Mouse (Mus musculus): ENCODE data around the gene Fam57a. TPM values are rescaled to one million over a fixed set of nuclear protein-coding genes. Genes with fewer than 3 reads are reported as not detected.

The Fam57a gene
- polyA plus RNA-seq, 1 experiment from 2014 or later: 22.8 TPM

GRCm38 (mm10) chr11:76253145-76253917 is 73.9 kb downstream of the Fam57a start:
- no peak overlapping the region for H3K4me3 ChIP-seq
- no peaks in the 10 kb centered on the region; the same call in 1 of the 2 replicates for H3K4me1 ChIP-seq
- H3K9ac ChIP-seq: no peak overlapping the region
- H3K36me3 ChIP-seq: peaks cover 51% of the 10 kb centered on the region
- WGBS: 38% methylated on average over 5 of the region's 5 CpGs
- H3K4me2 ChIP-seq: no peak overlapping the region
- H3K27me3 ChIP-seq (replicated peaks): no peaks in the 10 kb centered on the region
- H3K27ac ChIP-seq (replicated peaks): no peak overlapping the region
- H3K9me3 ChIP-seq: no peaks in the 10 kb centered on the region
- no peak for ATAC-seq (ENCODE audit: extremely low read depth, insufficient number of reproducible peaks, low FRiP score, low TSS enrichment)

GRCm38 (mm10) chr11:76253918-76254264 is 74.4 kb downstream of the Fam57a start:
- Histone ChIP-seq H3K27ac (replicated peaks) (no peak overlapping the region), H3K27me3 (replicated peaks) (no peaks in the 10 kb centered on the region), H3K36me3 (peaks cover 49% of the 10 kb centered on the region), H3K4me1 (no peaks in the 10 kb centered on the region; the same call in 1 of the 2 replicates), H3K4me2 (no peak overlapping the region), H3K9me3 (no peaks in the 10 kb centered on the region), H3K9ac (no peak overlapping the region), H3K4me3 (no peak overlapping the region)
- ATAC-seq (ENCODE audit: extremely low read depth, insufficient number of reproducible peaks, low FRiP score, low TSS enrichment): no peak
- WGBS: 77% methylated on average over 4 of the region's 4 CpGs

- WGBS: 65% methylated on average over 4 of the region's 4 CpGs
- Histone ChIP-seq H3K4me2 (no peak overlapping the region), H3K4me3 (no peak overlapping the region), H3K4me1 (peaks cover under 1% of the 10 kb centered on the region; the same call in 1 of the 2 replicates), H3K9me3 (no peaks in the 10 kb centered on the region), H3K27me3 (replicated peaks) (no peaks in the 10 kb centered on the region), H3K27ac (replicated peaks) (no peak overlapping the region), H3K36me3 (peaks cover 43% of the 10 kb centered on the region), H3K9ac (no peak overlapping the region)
- no peak for ATAC-seq (ENCODE audit: extremely low read depth, insufficient number of reproducible peaks, low FRiP score, low TSS enrichment)
These were observed 76.0 kb downstream of the Fam57a start for GRCm38 (mm10) chr11:76255431-76256001.

- H3K4me3 ChIP-seq: no peak overlapping the region
- H3K9ac ChIP-seq: no peak overlapping the region
- H3K36me3 ChIP-seq: peaks cover 43% of the 10 kb centered on the region
- no peak overlapping the region for H3K27ac ChIP-seq (replicated peaks)
- WGBS: 41% methylated on average over 5 of the region's 5 CpGs
- ATAC-seq (ENCODE audit: extremely low read depth, insufficient number of reproducible peaks, low FRiP score, low TSS enrichment): no peak
- H3K4me2 ChIP-seq: no peak overlapping the region
- H3K4me1 ChIP-seq: peaks cover 4% of the 10 kb centered on the region; the same call in 1 of the 2 replicates
- H3K27me3 ChIP-seq (replicated peaks): no peaks in the 10 kb centered on the region
- H3K9me3 ChIP-seq: no peaks in the 10 kb centered on the region
These were observed 76.7 kb downstream of the Fam57a start for GRCm38 (mm10) chr11:76256129-76256528.

GRCm38 (mm10) chr11:76257386-76257785 is 77.9 kb downstream of the Fam57a start:
- Histone ChIP-seq H3K27me3 (replicated peaks) (no peaks in the 10 kb centered on the region), H3K9me3 (no peaks in the 10 kb centered on the region), H3K36me3 (peaks cover 47% of the 10 kb centered on the region), H3K4me3 (no peak overlapping the region), H3K9ac (no peak overlapping the region), H3K4me1 (peaks cover 4% of the 10 kb centered on the region; the same call in 1 of the 2 replicates), H3K4me2 (no peak overlapping the region), H3K27ac (replicated peaks) (no peak overlapping the region)
- no peak for ATAC-seq (ENCODE audit: extremely low read depth, insufficient number of reproducible peaks, low FRiP score, low TSS enrichment)
- WGBS: 67% methylated on average over 4 of the region's 4 CpGs

GRCm38 (mm10) chr11:76258511-76258910 is 79.0 kb downstream of the Fam57a start:
- ATAC-seq (ENCODE audit: extremely low read depth, insufficient number of reproducible peaks, low FRiP score, low TSS enrichment): no peak

GRCm38 (mm10) chr11:76260208-76261050 is 81.0 kb downstream of the Fam57a start:
- no peak overlapping the region for H3K4me3 ChIP-seq
- H3K27ac ChIP-seq (replicated peaks): no peak overlapping the region
- H3K9me3 ChIP-seq: no peaks in the 10 kb centered on the region
- H3K9ac ChIP-seq: no peak overlapping the region
- H3K27me3 ChIP-seq (replicated peaks): no peaks in the 10 kb centered on the region
- H3K4me1 ChIP-seq: peaks cover 11% of the 10 kb centered on the region
- peaks cover 47% of the 10 kb centered on the region for H3K36me3 ChIP-seq
- WGBS: 75% methylated on average over 10 of the region's 10 CpGs
- H3K4me2 ChIP-seq: no peak overlapping the region
- ATAC-seq (ENCODE audit: extremely low read depth, insufficient number of reproducible peaks, low FRiP score, low TSS enrichment): no peak

More at GRCm38 (mm10) chr11:76258511-76258910, 79.0 kb downstream of the Fam57a start:
- WGBS: 78% methylated on average over 6 of the region's 6 CpGs
- no peak overlapping the region for H3K27ac ChIP-seq (replicated peaks)
- no peak overlapping the region for H3K4me3 ChIP-seq
- H3K9ac ChIP-seq: no peak overlapping the region
- H3K4me2 ChIP-seq: no peak overlapping the region
- H3K9me3 ChIP-seq: no peaks in the 10 kb centered on the region
- H3K27me3 ChIP-seq (replicated peaks): no peaks in the 10 kb centered on the region
- H3K4me1 ChIP-seq: peaks cover 11% of the 10 kb centered on the region
- H3K36me3 ChIP-seq: peaks cover 47% of the 10 kb centered on the region

GRCm38 (mm10) chr11:76261224-76261623 is 81.8 kb downstream of the Fam57a start:
- H3K27ac ChIP-seq (replicated peaks): no peak overlapping the region
- H3K36me3 ChIP-seq: peaks cover 46% of the 10 kb centered on the region
- no peak overlapping the region for H3K9ac ChIP-seq
- no peak for ATAC-seq (ENCODE audit: extremely low read depth, insufficient number of reproducible peaks, low FRiP score, low TSS enrichment)
- WGBS: 63% methylated on average over 12 of the region's 12 CpGs
- H3K27me3 ChIP-seq (replicated peaks): no peaks in the 10 kb centered on the region
- H3K9me3 ChIP-seq: no peaks in the 10 kb centered on the region
- peaks cover 11% of the 10 kb centered on the region for H3K4me1 ChIP-seq
- H3K4me2 ChIP-seq: no peak overlapping the region
- H3K4me3 ChIP-seq: no peak overlapping the region

- H3K4me3 ChIP-seq: no peak overlapping the region
- H3K9ac ChIP-seq: no peak overlapping the region
- no peaks in the 10 kb centered on the region for H3K27me3 ChIP-seq (replicated peaks)
- no peak overlapping the region for H3K27ac ChIP-seq (replicated peaks)
- peaks cover 33% of the 10 kb centered on the region for H3K36me3 ChIP-seq
- H3K4me1 ChIP-seq: peaks cover 11% of the 10 kb centered on the region; the same call in 1 of the 2 replicates
- H3K4me2 ChIP-seq: no peak overlapping the region
- ATAC-seq (ENCODE audit: extremely low read depth, insufficient number of reproducible peaks, low FRiP score, low TSS enrichment): no peak
- WGBS: 18% methylated on average over 19 of the region's 19 CpGs
- no peaks in the 10 kb centered on the region for H3K9me3 ChIP-seq
These were observed 83.3 kb downstream of the Fam57a start for GRCm38 (mm10) chr11:76262611-76263351.

Data from heart, embryonic 13.5 days (tissue).